Mouse (Mus musculus): ENCODE results near the gene Fam57b.

- peak; percentile 24 to 92 for TF ChIP-seq CTCF (conservative IDR thresholded peaks at IDR 0.05 in 1 of 2, IDR thresholded peaks at IDR 0.05 in 1 of 2; ENCODE audit: low read depth in 2 of 2, low read length in 2 of 2)
- peak; percentile 67 for TF ChIP-seq MAZ (IDR thresholded peaks at IDR 0.05; ENCODE audit: low read depth, low read length)
- TF ChIP-seq USF1 (IDR thresholded peaks at IDR 0.05; ENCODE audit: low read depth, low read length) = no peak
- TF ChIP-seq MAFK (IDR thresholded peaks at IDR 0.05; ENCODE audit: insufficient replicate concordance, low read length) = no peak
- TF ChIP-seq EP300 (IDR thresholded peaks at IDR 0.05; ENCODE audit: low read length) = no peak
- peak; percentile 46; the same call in 1 of the 2 replicates for TF ChIP-seq POLR2A (IDR thresholded peaks at IDR 0.05; ENCODE audit: low read depth, low read length)
- TF ChIP-seq BHLHE40 (IDR thresholded peaks at IDR 0.05; ENCODE audit: low read depth, low read length) = 0 out of 2 replicates have a peak, but pooled peaks have one; percentile 28
- peak; percentile 87 for TF ChIP-seq SIN3A (IDR thresholded peaks at IDR 0.05; ENCODE audit: low read length)
Observed at GRCm38 (mm10) chr7:126832036-126832598, 34.6 kb downstream of the Fam57b start.
